Mouse (Mus musculus) cortical plate, adult 2 months (tissue): ENCODE results near the gene Asb18.

ENCODE experiments used
- CTCF ChIP-seq: fragments of 200-500 bp; IDR thresholded peaks from 2 replicates; pipeline ENCODE4 v1.5.1; 2011; ENCODE audit warnings: mild to moderate bottlenecking, control low read depth, low read length; ENCODE audit not compliant: insufficient read depth; ENCODE audit errors: extremely low read depth
- POLR2A ChIP-seq: fragments of 200-500 bp; IDR thresholded peaks from 2 replicates; pipeline ENCODE4 v1.6.1; 2011; ENCODE audit warnings: mild to moderate bottlenecking, low read length, control low read depth; ENCODE audit not compliant: insufficient read depth; ENCODE audit errors: extremely low read depth

- no peak for TF ChIP-seq CTCF
- no peak for TF ChIP-seq POLR2A
Observed at GRCm38 (mm10) chr1:89942395-89942976, 72.0 kb downstream of the Asb18 start.
